Mouse (Mus musculus): ENCODE data around the gene Galnt13.
"Not testable (repeated sequence)": the region's sequence is repeated elsewhere in the genome, so short reads cannot be mapped to it uniquely, and the experiment has no call there.

The Galnt13 gene

GRCm38 (mm10) chr2:54435937-54436735 is at the start of gene Galnt13:
Gene Galnt13 (plus strand): TSS chr2:54436317.
- no peak for DNase-seq (ENCODE audit: low spot score in 2 of 2)

- no peak for DNase-seq (ENCODE audit: low spot score in 2 of 2)
Observed at GRCm38 (mm10) chr2:54431060-54431459, 5.1 kb upstream of the Galnt13 start.

- no peak for DNase-seq (ENCODE audit: low spot score in 2 of 2)
Observed at GRCm38 (mm10) chr2:54435380-54435779, 737 bp upstream of the Galnt13 start.

GRCm38 (mm10) chr2:54436736-54437500 is 801 bp downstream of the Galnt13 start:
- DNase-seq (ENCODE audit: low spot score in 2 of 2), result no peak

GRCm38 (mm10) chr2:54437501-54437830 is 1.3 kb downstream of the Galnt13 start:
- DNase-seq (ENCODE audit: low spot score in 2 of 2), result no peak

- DNase-seq (ENCODE audit: low spot score in 2 of 2), result no peak
Observed at GRCm38 (mm10) chr2:54442734-54443500, 6.8 kb downstream of the Galnt13 start.

DNA sequence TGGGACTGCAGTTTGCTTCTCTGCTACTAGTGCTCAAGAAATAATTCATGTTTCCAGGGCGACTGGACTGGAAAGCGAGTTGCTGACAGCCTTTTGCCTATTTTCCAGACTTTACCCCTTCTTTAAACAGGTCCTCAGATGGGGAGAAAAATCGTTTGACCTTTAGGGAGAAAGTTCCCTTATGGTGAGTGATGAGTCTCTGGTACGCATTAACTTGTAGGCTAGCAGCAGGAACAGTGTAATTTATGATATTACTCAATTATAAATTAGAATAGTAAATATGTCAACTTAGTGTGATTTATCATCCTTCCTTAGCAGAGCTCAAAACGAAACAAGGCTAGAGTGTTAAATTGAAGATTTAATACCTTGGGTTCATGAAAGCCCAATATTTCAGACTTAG is 47.3 kb downstream of the Galnt13 start:
- DNase-seq (ENCODE audit: low spot score in 2 of 2), result no peak

DNA sequence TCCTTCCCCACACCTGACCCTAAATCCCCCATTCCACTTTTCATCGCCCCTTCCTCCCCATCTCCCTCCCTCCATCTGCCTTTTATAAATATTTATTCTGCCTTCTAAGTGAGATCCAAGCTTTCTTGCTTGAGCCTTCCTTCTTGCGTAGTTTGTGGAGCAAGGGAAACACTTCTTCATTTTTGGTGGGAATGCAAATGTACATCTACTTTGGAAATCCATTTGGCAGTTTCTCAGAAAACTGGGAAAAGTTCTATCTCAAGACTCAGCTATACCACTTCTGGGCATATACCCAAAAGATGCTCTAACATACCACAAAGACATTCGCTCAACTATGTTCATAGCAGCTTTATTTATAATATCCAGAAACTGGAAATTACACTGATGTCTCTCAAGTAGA is 86.9 kb downstream of the Galnt13 start:
- no peak for DNase-seq (ENCODE audit: low spot score in 2 of 2)

DNA sequence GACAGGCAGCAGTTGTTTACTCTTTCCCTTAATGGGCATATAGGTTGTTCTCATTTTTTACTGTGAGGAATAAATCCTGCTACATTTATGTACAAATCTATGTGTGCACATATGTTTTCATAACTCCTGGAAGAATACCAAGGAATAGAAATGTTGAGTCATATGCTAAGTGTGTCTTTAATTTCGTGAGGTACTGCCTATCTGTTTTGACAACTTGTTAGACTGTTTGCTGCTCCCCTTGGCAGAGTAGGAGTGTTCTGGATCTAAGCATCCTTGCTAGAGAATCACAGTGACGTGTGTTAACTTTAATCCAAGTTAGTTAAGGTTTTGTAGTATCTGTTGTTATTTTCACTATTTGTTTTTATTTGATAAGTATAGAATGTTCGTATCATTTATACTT is 91.0 kb downstream of the Galnt13 start:
- no peak for DNase-seq (ENCODE audit: low spot score in 2 of 2)

DNA sequence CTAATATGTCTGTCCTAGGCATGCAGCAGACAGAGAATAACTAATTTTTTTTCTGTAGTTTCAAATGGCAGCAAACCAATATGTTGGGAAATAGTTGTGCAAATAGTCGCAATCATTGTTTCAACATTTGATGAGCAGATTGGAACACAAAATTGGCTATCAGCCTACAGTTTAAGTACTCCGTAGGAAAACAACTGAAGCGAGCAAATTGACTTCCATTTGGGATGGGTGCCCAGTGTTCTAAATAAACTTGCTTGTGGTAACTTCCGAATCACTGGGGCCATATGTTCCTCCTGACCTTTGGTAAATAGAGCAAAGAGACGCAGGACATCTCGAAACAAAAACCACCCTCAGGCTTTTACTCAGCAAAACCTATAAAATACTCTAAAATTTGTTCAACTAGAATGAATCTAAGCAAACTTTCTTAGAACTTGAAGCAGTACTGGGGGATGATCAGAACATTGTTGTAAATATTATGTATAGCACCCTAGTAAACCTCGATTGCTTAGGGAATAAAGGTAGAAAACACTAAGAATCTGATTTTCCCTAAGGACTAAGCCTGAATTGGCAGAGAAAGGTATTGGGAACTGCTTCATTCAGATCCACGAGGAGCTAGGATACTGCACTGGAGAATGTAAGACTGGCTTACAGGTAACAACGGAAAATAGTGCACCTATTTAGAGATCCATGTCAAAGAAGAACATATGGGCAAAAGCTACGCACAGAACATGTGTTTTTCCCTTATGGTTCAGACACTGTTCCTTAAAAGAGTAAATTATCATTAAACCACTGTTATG is 122.4 kb downstream of the Galnt13 start:
- no peak for DNase-seq (ENCODE audit: low spot score in 2 of 2)

DNA sequence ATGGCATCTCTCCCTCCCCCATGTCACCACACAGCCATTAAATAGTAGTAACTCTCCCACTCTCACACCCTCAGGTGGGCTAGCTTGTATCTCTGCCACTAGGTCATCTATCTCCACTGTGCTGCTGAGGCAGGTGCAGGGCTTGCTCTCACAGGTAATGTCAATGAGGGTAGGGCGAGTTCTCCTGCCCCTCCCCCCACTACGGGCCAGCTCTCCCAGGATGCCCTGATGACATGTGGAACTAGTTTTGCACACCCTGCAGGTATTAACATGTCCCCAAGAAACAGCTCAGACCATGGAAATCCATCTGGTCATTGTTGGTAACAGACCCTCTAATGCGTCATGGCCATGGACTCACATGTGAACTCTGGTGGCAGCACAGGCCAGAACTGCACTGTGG is 129.0 kb downstream of the Galnt13 start:
- no peak for DNase-seq (ENCODE audit: low spot score in 2 of 2)

- DNase-seq (ENCODE audit: low spot score in 2 of 2), result no peak
Observed at GRCm38 (mm10) chr2:54567186-54567585, 131.1 kb downstream of the Galnt13 start.

GRCm38 (mm10) chr2:54567632-54568031 is 131.5 kb downstream of the Galnt13 start:
- no peak for DNase-seq (ENCODE audit: low spot score in 2 of 2)

DNA sequence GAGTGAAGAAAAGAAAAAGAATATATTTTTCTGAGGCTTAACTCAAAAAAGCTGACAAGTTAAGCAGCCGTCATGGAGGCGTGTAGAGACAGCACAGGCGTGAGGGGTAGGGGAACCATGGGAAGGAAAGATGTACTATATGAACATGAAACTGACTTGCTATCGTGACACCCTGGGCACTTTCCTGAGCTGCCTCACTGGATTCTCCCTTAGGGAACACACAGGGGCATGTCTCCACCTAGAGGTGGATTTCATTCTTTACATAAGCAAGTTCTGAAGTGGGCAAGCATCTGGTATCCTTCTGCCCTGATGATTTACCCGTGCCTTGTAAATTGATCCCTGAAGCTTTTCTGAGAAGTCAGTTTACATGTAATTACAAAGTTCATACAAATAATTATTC is 277.7 kb downstream of the Galnt13 start:
- not testable (repeated sequence) for DNase-seq (ENCODE audit: low spot score in 2 of 2)

DNA sequence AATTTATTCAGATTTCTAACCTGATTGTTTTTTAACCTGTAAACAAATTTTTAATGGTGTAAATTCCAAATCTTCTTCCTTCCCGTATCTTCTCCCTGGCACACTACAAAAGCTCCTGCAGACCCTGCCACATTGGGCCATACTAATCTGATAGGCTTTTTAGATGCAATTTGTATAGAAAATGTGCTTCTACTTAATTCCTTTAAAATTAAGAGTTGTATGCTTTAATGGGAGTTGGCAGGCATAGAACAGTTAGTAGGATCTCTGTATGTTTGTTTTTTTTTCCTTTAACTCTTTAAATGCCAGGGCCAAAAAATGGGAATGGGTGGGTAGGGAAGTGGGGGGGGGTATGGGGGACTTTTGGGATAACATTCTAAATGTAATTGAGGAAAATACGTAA is 315.1 kb downstream of the Galnt13 start:
- no peak for DNase-seq (ENCODE audit: low spot score in 2 of 2)

DNA sequence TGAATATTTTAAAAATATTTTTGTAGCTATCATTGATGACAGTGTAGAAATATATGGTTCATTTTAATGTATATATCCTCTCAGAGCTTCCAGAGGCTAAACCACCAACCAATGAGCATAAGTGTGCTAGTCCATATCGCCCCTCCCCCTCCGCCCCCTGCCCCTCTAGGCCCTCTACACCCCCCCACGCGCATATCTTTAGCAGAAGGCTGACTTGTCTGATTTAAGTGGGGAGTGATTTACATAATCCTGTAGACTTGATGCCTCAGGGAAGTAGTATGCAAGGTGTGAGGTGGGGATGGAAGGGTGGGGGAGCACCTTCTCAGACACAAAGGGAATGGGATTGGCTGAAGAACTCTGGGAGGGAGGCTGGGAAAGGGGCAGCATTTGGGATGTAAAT is 323.7 kb downstream of the Galnt13 start:
- no peak for DNase-seq (ENCODE audit: low spot score in 2 of 2)

- no peak for DNase-seq (ENCODE audit: low spot score in 2 of 2)
Observed at GRCm38 (mm10) chr2:54778790-54779273, 342.7 kb downstream of the Galnt13 start.

DNA sequence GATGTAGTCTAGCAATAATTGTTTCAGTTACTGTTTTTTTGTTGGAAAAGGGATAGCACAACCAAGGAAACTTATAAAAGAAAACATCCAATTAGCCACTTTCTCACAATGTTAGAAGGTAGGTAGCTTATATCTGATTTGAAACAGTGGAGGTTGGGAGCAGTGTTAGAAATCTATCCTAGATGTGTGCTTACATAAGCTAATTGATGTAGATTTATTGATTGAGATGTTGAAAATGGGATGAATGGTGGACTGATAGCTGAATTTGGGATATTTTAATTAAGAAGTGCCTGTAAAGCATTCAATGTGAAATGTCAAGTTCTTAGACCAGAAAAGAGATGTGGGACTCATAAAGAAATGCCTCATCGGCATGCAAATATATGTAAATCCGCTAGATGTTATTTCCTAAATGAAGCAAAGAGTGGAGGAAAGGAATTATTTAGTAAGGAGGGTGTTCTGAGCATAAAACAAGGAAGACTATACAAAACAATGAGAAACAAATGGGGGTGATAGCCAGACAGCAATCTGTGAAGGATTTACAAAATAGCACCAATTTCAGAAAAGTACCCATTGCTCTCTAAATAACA is 377.6 kb downstream of the Galnt13 start:
- no peak for DNase-seq (ENCODE audit: low spot score in 2 of 2)

GRCm38 (mm10) chr2:54841245-54841644 is 405.1 kb downstream of the Galnt13 start:
- DNase-seq (ENCODE audit: low spot score in 2 of 2), result no peak

DNA sequence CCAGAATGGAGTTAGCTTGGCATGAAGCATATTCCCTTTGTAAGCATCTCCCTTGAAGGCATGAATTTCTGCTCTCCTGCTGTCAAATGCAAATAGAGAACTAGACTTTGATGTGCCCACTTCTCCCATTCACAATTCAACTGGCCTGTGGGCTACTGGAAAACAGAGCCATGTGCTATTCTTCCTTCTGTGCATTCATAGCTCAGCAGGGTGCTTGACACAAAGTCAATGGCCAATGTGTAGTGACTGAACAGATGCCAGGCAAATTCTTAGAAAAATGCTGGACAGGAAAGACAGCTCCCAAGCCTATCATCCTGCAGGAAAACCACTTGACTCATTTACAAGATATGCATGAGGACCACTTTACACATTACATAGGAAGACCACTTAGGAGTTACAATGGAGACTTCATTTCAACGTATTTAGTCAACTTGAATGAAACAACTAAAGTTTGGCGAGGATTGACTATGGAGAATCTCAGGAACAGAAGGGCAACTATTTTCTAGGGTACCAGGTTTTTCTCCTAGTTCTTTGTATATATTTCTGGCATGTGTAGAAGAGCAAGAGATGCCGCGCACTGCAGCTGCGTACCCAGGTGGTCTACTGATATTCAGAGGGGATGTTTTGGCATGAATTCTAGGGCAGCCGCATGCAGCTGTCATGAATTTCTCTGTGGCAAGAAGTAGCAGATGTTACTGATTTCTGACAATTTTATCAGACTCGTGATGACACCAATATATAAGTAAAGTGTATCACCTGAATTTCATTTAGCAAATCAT is 470.4 kb downstream of the Galnt13 start:
- no peak for DNase-seq (ENCODE audit: low spot score in 2 of 2)
